Mouse (Mus musculus): ENCODE results near the gene Ash1l. TPM values are rescaled to one million over a fixed set of nuclear protein-coding genes. Genes with fewer than 3 reads are reported as not detected.
"Not testable (repeated sequence)": the region's sequence is repeated elsewhere in the genome, so short reads cannot be mapped to it uniquely, and the experiment has no call there.

Ash1l gene
- polyA plus RNA-seq, 1 experiment = 3.9 TPM

GRCm38 (mm10) chr3:88953736-88954135 is 3.3 kb downstream of the Ash1l start:
- H3K27me3 ChIP-seq (ENCODE audit: control insufficient read depth, insufficient read depth, low read length) = no peaks in the 10 kb centered on the region
- no peaks in the 10 kb centered on the region for H3K4me1 ChIP-seq (ENCODE audit: control insufficient read depth, insufficient read depth, insufficient read length, low read length)
- H3K27ac ChIP-seq (ENCODE audit: insufficient read depth, low read depth, low read length) = no peak overlapping the region
- TF ChIP-seq POLR2A (IDR thresholded peaks at IDR 0.05; ENCODE audit: low read depth, low read length) (no peak), CTCF (IDR thresholded peaks at IDR 0.05; ENCODE audit: extremely low read depth, insufficient read length, insufficient replicate concordance, low read depth, low read length) (no peak)
- no peak overlapping the region for H3K4me3 ChIP-seq (ENCODE audit: low read depth, low read length)
- no peaks in the 10 kb centered on the region for H3K36me3 ChIP-seq (ENCODE audit: control insufficient read depth, insufficient read depth, low read length)

- not testable (repeated sequence) for H3K4me3 ChIP-seq (ENCODE audit: low read depth, low read length); H3K27ac ChIP-seq (ENCODE audit: insufficient read depth, low read depth, low read length)
- H3K36me3 ChIP-seq (ENCODE audit: control insufficient read depth, insufficient read depth, low read length) = peaks cover 12% of the 10 kb centered on the region
Measured at GRCm38 (mm10) chr3:88963211-88963610, 12.8 kb downstream of the Ash1l start.

GRCm38 (mm10) chr3:88975012-88975411 is 24.6 kb downstream of the Ash1l start:
- no peaks in the 10 kb centered on the region for H3K27me3 ChIP-seq (ENCODE audit: control insufficient read depth, insufficient read depth, low read length)
- H3K4me1 ChIP-seq (ENCODE audit: control insufficient read depth, insufficient read depth, insufficient read length, low read length) = no peaks in the 10 kb centered on the region
- no peak overlapping the region for H3K4me3 ChIP-seq (ENCODE audit: low read depth, low read length)
- H3K36me3 ChIP-seq (ENCODE audit: control insufficient read depth, insufficient read depth, low read length) = peaks cover 3% of the 10 kb centered on the region; the same call in 1 of the 2 replicates
- no peak overlapping the region for H3K27ac ChIP-seq (ENCODE audit: insufficient read depth, low read depth, low read length)
- TF ChIP-seq POLR2A (IDR thresholded peaks at IDR 0.05; ENCODE audit: low read depth, low read length) (no peak), CTCF (IDR thresholded peaks at IDR 0.05; ENCODE audit: extremely low read depth, insufficient read length, insufficient replicate concordance, low read depth, low read length) (no peak)
- 90% methylated on average over 2 of the region's 2 CpGs for WGBS

More at GRCm38 (mm10) chr3:88963211-88963610, 12.8 kb downstream of the Ash1l start:
- H3K4me1 ChIP-seq (ENCODE audit: control insufficient read depth, insufficient read depth, insufficient read length, low read length); H3K27me3 ChIP-seq (ENCODE audit: control insufficient read depth, insufficient read depth, low read length): not testable (repeated sequence)

GRCm38 (mm10) chr3:88981206-88982010 is 31.0 kb downstream of the Ash1l start:
- no peaks in the 10 kb centered on the region for H3K27me3 ChIP-seq (ENCODE audit: control insufficient read depth, insufficient read depth, low read length)
- H3K27ac ChIP-seq (ENCODE audit: insufficient read depth, low read depth, low read length) = no peak overlapping the region
- WGBS = 84% methylated on average over 8 of the region's 8 CpGs
- H3K36me3 ChIP-seq (ENCODE audit: control insufficient read depth, insufficient read depth, low read length) = peaks cover 42% of the 10 kb centered on the region
- no peak for TF ChIP-seq CTCF (IDR thresholded peaks at IDR 0.05; ENCODE audit: extremely low read depth, insufficient read length, insufficient replicate concordance, low read depth, low read length)
- no peak for TF ChIP-seq POLR2A (IDR thresholded peaks at IDR 0.05; ENCODE audit: low read depth, low read length)
- no peak overlapping the region for H3K4me3 ChIP-seq (ENCODE audit: low read depth, low read length)
- H3K4me1 ChIP-seq (ENCODE audit: control insufficient read depth, insufficient read depth, insufficient read length, low read length) = no peaks in the 10 kb centered on the region

GRCm38 (mm10) chr3:88983921-88984381 is 33.5 kb downstream of the Ash1l start:
- Histone ChIP-seq H3K36me3 (ENCODE audit: control insufficient read depth, insufficient read depth, low read length) (peaks cover 45% of the 10 kb centered on the region), H3K27me3 (ENCODE audit: control insufficient read depth, insufficient read depth, low read length) (no peaks in the 10 kb centered on the region), H3K27ac (ENCODE audit: insufficient read depth, low read depth, low read length) (no peak overlapping the region), H3K4me3 (ENCODE audit: low read depth, low read length) (no peak overlapping the region), H3K4me1 (ENCODE audit: control insufficient read depth, insufficient read depth, insufficient read length, low read length) (no peaks in the 10 kb centered on the region)
- 80% methylated on average over 4 of the region's 4 CpGs for WGBS
- TF ChIP-seq POLR2A (IDR thresholded peaks at IDR 0.05; ENCODE audit: low read depth, low read length) = no peak
- no peak for TF ChIP-seq CTCF (IDR thresholded peaks at IDR 0.05; ENCODE audit: extremely low read depth, insufficient read length, insufficient replicate concordance, low read depth, low read length)

GRCm38 (mm10) chr3:88992793-88993192 is 42.4 kb downstream of the Ash1l start:
- whole genome bisulfite sequencing = 89% methylated on average over 2 of the region's 2 CpGs
- Histone ChIP-seq H3K27ac (ENCODE audit: insufficient read depth, low read depth, low read length) (no peak overlapping the region), H3K4me1 (ENCODE audit: control insufficient read depth, insufficient read depth, insufficient read length, low read length) (no peaks in the 10 kb centered on the region), H3K27me3 (ENCODE audit: control insufficient read depth, insufficient read depth, low read length) (no peaks in the 10 kb centered on the region), H3K4me3 (ENCODE audit: low read depth, low read length) (no peak overlapping the region), H3K36me3 (ENCODE audit: control insufficient read depth, insufficient read depth, low read length) (0 out of 2 replicates have a peak, but pooled peaks cover 2% of the 10 kb centered on the region)
- no peak for TF ChIP-seq CTCF (IDR thresholded peaks at IDR 0.05; ENCODE audit: extremely low read depth, insufficient read length, insufficient replicate concordance, low read depth, low read length)
- TF ChIP-seq POLR2A (IDR thresholded peaks at IDR 0.05; ENCODE audit: low read depth, low read length) = no peak

GRCm38 (mm10) chr3:89001536-89001935 is 51.1 kb downstream of the Ash1l start:
- Histone ChIP-seq H3K4me1 (ENCODE audit: control insufficient read depth, insufficient read depth, insufficient read length, low read length) (no peaks in the 10 kb centered on the region), H3K4me3 (ENCODE audit: low read depth, low read length) (no peak overlapping the region), H3K27me3 (ENCODE audit: control insufficient read depth, insufficient read depth, low read length) (peaks cover 2% of the 10 kb centered on the region; the same call in 1 of the 2 replicates), H3K36me3 (ENCODE audit: control insufficient read depth, insufficient read depth, low read length) (peaks cover 42% of the 10 kb centered on the region), H3K27ac (ENCODE audit: insufficient read depth, low read depth, low read length) (no peak overlapping the region)
- TF ChIP-seq CTCF (IDR thresholded peaks at IDR 0.05; ENCODE audit: extremely low read depth, insufficient read length, insufficient replicate concordance, low read depth, low read length) = no peak
- no peak for TF ChIP-seq POLR2A (IDR thresholded peaks at IDR 0.05; ENCODE audit: low read depth, low read length)
- WGBS = 95% methylated on average over 7 of the region's 7 CpGs

GRCm38 (mm10) chr3:89030896-89031295 is 80.5 kb downstream of the Ash1l start:
- 95% methylated on average over 5 of the region's 5 CpGs for WGBS
- H3K27ac ChIP-seq (ENCODE audit: insufficient read depth, low read depth, low read length); H3K4me3 ChIP-seq (ENCODE audit: low read depth, low read length); H3K4me1 ChIP-seq (ENCODE audit: control insufficient read depth, insufficient read depth, insufficient read length, low read length); H3K27me3 ChIP-seq (ENCODE audit: control insufficient read depth, insufficient read depth, low read length): not testable (repeated sequence)
- H3K36me3 ChIP-seq (ENCODE audit: control insufficient read depth, insufficient read depth, low read length) = peaks cover 57% of the 10 kb centered on the region
